In the genomic region with DNA sequence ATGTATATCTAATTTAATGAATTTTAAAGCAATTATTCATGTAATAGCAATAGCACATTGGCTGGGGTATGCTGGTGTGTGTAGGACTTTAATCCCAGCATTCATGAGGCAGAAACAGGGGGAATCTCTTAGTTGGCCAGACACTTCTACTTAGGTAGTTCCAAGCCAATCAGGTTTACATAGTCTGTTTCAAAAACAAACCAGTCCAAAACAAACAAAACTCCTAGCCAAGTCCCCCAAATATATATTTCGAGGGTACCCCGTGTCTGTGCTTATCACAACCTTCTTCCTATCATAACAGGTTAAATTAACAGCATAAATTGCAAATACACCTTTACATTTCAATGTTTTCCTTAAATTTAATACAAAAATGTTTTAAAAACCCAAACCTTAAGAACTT, we compare ENCODE assay signal across 15 mouse cellular contexts. TPM values are rescaled to one million over a fixed set of nuclear protein-coding genes. Genes with fewer than 3 reads are reported as not detected.
DNase-seq lines count a peak whose midpoint lies in the region; ATAC-seq lines count a peak whose summit lies in the region.
"Had no signal": no experiment of that assay in that cellular context is flagged by ENCODE, and none has a peak within 500 bp of the region (broad histone marks: within the 10 kb centered on the region; RNA-seq: fewer than 3 reads in every experiment).

No protein-coding gene starts in this region.

- no peaks in the 10 kb centered on the region for H3K27me3 ChIP-seq in heart, embryonic 10.5 days (ENCODE audit: insufficient read depth, poor library complexity, severe bottlenecking)
- peaks cover 16% of the 10 kb centered on the region; the same call in 1 of the 2 replicates for H3K27me3 ChIP-seq in midbrain, embryonic 10.5 days (ENCODE audit: low read depth, poor library complexity, severe bottlenecking)
- H3K27me3 ChIP-seq in midbrain, embryonic 16.5 days (ENCODE audit: control insufficient read depth, insufficient read depth, low read depth, low read length) = no peaks in the 10 kb centered on the region
- no peaks in the 10 kb centered on the region for H3K27me3 ChIP-seq in hindbrain, embryonic 15.5 days
- no peaks in the 10 kb centered on the region for H3K27me3 ChIP-seq in neural tube, embryonic 13.5 days
- H3K27me3 ChIP-seq: liver, embryonic 15.5 days had no signal

- peak overlapping the region; percentile 83; the same call in 1 of the 2 replicates for H3K4me3 ChIP-seq in heart, embryonic 10.5 days
- H3K4me3 ChIP-seq in midbrain, embryonic 10.5 days = peak overlapping the region; percentile 84
- H3K4me3 ChIP-seq in midbrain, embryonic 16.5 days (ENCODE audit: low read depth, low read length) = no peak overlapping the region
- no peak overlapping the region for H3K4me3 ChIP-seq in hindbrain, embryonic 15.5 days
- no peak overlapping the region for H3K4me3 ChIP-seq in neural tube, embryonic 13.5 days

- 66% methylated on average over 2 of the region's 2 CpGs for WGBS in heart, embryonic 10.5 days
- WGBS in midbrain, embryonic 10.5 days = 66% methylated on average over 2 of the region's 2 CpGs
- WGBS in midbrain, embryonic 16.5 days = 60% methylated on average over 2 of the region's 2 CpGs
- 78% methylated on average over 2 of the region's 2 CpGs for WGBS in hindbrain, embryonic 15.5 days
- 64% methylated on average over 2 of the region's 2 CpGs for WGBS in neural tube, embryonic 13.5 days

- no peak overlapping the region for H3K9ac ChIP-seq in midbrain, embryonic 16.5 days (ENCODE audit: low read depth, low read length)
- no peak overlapping the region for H3K9ac ChIP-seq in hindbrain, embryonic 15.5 days
- H3K9ac ChIP-seq in neural tube, embryonic 13.5 days = no peak overlapping the region

- peaks cover 7% of the 10 kb centered on the region; the same call in 1 of the 2 replicates for H3K4me1 ChIP-seq in heart, embryonic 10.5 days
- peaks cover 26% of the 10 kb centered on the region for H3K4me1 ChIP-seq in midbrain, embryonic 10.5 days
- peaks cover 11% of the 10 kb centered on the region for H3K4me1 ChIP-seq in midbrain, embryonic 16.5 days (ENCODE audit: control insufficient read depth, insufficient read depth, low read length)
- peaks cover 18% of the 10 kb centered on the region for H3K4me1 ChIP-seq in hindbrain, embryonic 15.5 days (replicated peaks)
- peaks cover 18% of the 10 kb centered on the region for H3K4me1 ChIP-seq in neural tube, embryonic 13.5 days (replicated peaks)

- no peak overlapping the region for H3K4me2 ChIP-seq in midbrain, embryonic 16.5 days (ENCODE audit: low read length)
- peak overlapping the region; percentile 69; the same call in 1 of the 2 replicates for H3K4me2 ChIP-seq in hindbrain, embryonic 15.5 days
- H3K4me2 ChIP-seq in neural tube, embryonic 13.5 days = peak overlapping the region; percentile 75

- DNase-seq in heart, embryonic 10.5 days (ENCODE audit: low spot score) = no peak
- DNase-seq in heart, postnatal 14 days = no peak
- no peak for DNase-seq in midbrain, embryonic 10.5 days (ENCODE audit: low spot score)
- no peak for DNase-seq in thymus, postnatal 14 days
- no peak for DNase-seq in embryo, embryonic 11 days
- DNase-seq: adrenal gland, postnatal 36 days; cerebellum, adult 11-12 months; heart, postnatal 10 days; kidney, postnatal 14 days had no signal

- ATAC-seq in midbrain, embryonic 16.5 days = no peak
- ATAC-seq in hindbrain, embryonic 15.5 days (ENCODE audit: low FRiP score, low read depth) = no peak
- ATAC-seq in neural tube, embryonic 13.5 days (ENCODE audit: low read depth) = no peak

- H3K36me3 ChIP-seq in heart, embryonic 10.5 days = 0 out of 2 replicates have a peak, but pooled peaks cover 10% of the 10 kb centered on the region
- peaks cover 12% of the 10 kb centered on the region for H3K36me3 ChIP-seq in midbrain, embryonic 10.5 days
- H3K36me3 ChIP-seq in midbrain, embryonic 16.5 days (ENCODE audit: control insufficient read depth, insufficient read depth, low read length) = no peaks in the 10 kb centered on the region
- H3K36me3 ChIP-seq in hindbrain, embryonic 15.5 days = no peaks in the 10 kb centered on the region
- H3K36me3 ChIP-seq in neural tube, embryonic 13.5 days = no peaks in the 10 kb centered on the region

- no peak overlapping the region for H3K27ac ChIP-seq in heart, embryonic 10.5 days
- H3K27ac ChIP-seq in midbrain, embryonic 10.5 days (replicated peaks) = peak overlapping the region; percentile 98
- no peak overlapping the region for H3K27ac ChIP-seq in midbrain, embryonic 16.5 days (ENCODE audit: low read length)
- no peak overlapping the region; the same call in 1 of the 2 replicates for H3K27ac ChIP-seq in hindbrain, embryonic 15.5 days (replicated peaks)
- 0 out of 2 replicates have a peak overlapping the region, but pooled peaks have one; percentile 28 for H3K27ac ChIP-seq in neural tube, embryonic 13.5 days (replicated peaks)

- no peaks in the 10 kb centered on the region for H3K9me3 ChIP-seq in heart, embryonic 10.5 days
- no peaks in the 10 kb centered on the region for H3K9me3 ChIP-seq in midbrain, embryonic 10.5 days (replicated peaks)
- no peaks in the 10 kb centered on the region for H3K9me3 ChIP-seq in midbrain, embryonic 16.5 days (replicated peaks; ENCODE audit: control insufficient read depth, low read length, poor library complexity, severe bottlenecking)
- H3K9me3 ChIP-seq in hindbrain, embryonic 15.5 days = no peaks in the 10 kb centered on the region
- H3K9me3 ChIP-seq in neural tube, embryonic 13.5 days = no peaks in the 10 kb centered on the region
- H3K9me3 ChIP-seq: liver, embryonic 15.5 days had no signal

- intact Hi-C loops in heart, postnatal 14 days (cut with DNase I) = loop anchor here (5.0 kb wide), 1 partner anchor 107 kb away; no protein-coding TSS in a partner anchor

RNA-seq across cellular contexts. Expression of a gene that starts 1.1 kb away (rescaled TPM):
- polyA plus RNA-seq in heart, embryonic 10.5 days (2016; fragmentation: Nextera tagmentation; extraction: Ambion mirVana) = 3.9 TPM in 2 replicates
- 10 to 100 TPM; 58.9 to 61.9 TPM for total RNA-seq in heart, postnatal 14 days (2021)
- 3.2 and 3.3 TPM in 2 replicates for polyA plus RNA-seq in midbrain, embryonic 10.5 days (2016; fragmentation: Nextera tagmentation; extraction: Ambion mirVana)
- polyA plus RNA-seq in midbrain, embryonic 16.5 days (2015; fragmentation: Nextera tagmentation; extraction: Ambion mirVana) = 2.9 and 3.2 TPM in 2 replicates
- 3.2 and 4.8 TPM in 2 replicates for polyA plus RNA-seq in hindbrain, embryonic 15.5 days (2015; fragmentation: Nextera tagmentation; extraction: Ambion mirVana)
- 3.9 and 4.0 TPM in 2 replicates for polyA plus RNA-seq in neural tube, embryonic 13.5 days (2015; fragmentation: Nextera tagmentation; extraction: Ambion mirVana)

RNA-seq across cellular contexts. Expression of a gene that starts 40.2 kb away (rescaled TPM):
- 0.18 TPM in 1 of 2 replicates, not detected in the other for polyA plus RNA-seq in heart, embryonic 10.5 days (2016; fragmentation: Nextera tagmentation; extraction: Ambion mirVana)
- not detected for total RNA-seq in heart, postnatal 14 days (2021)
- 1.9 and 2.0 TPM in 2 replicates for polyA plus RNA-seq in midbrain, embryonic 10.5 days (2016; fragmentation: Nextera tagmentation; extraction: Ambion mirVana)
- 0.24 and 0.47 TPM in 2 replicates for polyA plus RNA-seq in midbrain, embryonic 16.5 days (2015; fragmentation: Nextera tagmentation; extraction: Ambion mirVana)
- 0.29 and 0.34 TPM in 2 replicates for polyA plus RNA-seq in hindbrain, embryonic 15.5 days (2015; fragmentation: Nextera tagmentation; extraction: Ambion mirVana)
- 4.2 and 5.6 TPM in 2 replicates for polyA plus RNA-seq in neural tube, embryonic 13.5 days (2015; fragmentation: Nextera tagmentation; extraction: Ambion mirVana)
- total RNA-seq: adrenal gland, postnatal 36 days; heart, postnatal 10 days; left cerebral cortex, adult 18-20 months had no signal
- polyA plus RNA-seq: liver, embryonic 15.5 days; small intestine, adult 2 months had no signal

Comparison
In these comparisons a context has a peak if more than half of its experiments do, and no peak if none do; other contexts are left out.
1. H3K27ac ChIP-seq: peak in midbrain, embryonic 10.5 days (single experiment) and neural tube, embryonic 13.5 days (single experiment); none in heart, embryonic 10.5 days (single experiment), midbrain, embryonic 16.5 days (single experiment) and hindbrain, embryonic 15.5 days (single experiment).
2. H3K4me3 ChIP-seq: peak in heart, embryonic 10.5 days (single experiment) and midbrain, embryonic 10.5 days (single experiment); none in midbrain, embryonic 16.5 days (single experiment), hindbrain, embryonic 15.5 days (single experiment) and neural tube, embryonic 13.5 days (single experiment).